Mouse (Mus musculus) myocyte (in vitro differentiated cells): Measurements from ENCODE around the gene Slc9a2. TPM values are rescaled to one million over a fixed set of nuclear protein-coding genes. Genes with fewer than 3 reads are reported as not detected.

Source experiments
- H3K27me3 ChIP-seq: one replicate; pipeline ENCODE4 v1.6.1; 2011; ENCODE audit not compliant: control insufficient read depth, insufficient read depth, insufficient read length
- H3K36me3 ChIP-seq: one replicate; pipeline ENCODE4 v1.6.1; 2011; ENCODE audit not compliant: control insufficient read depth, insufficient read depth
- H3K4me2 ChIP-seq: one replicate; pipeline ENCODE4 v1.6.1; 2011; ENCODE audit warnings: low read depth, control low read depth
- H3K4me3 ChIP-seq: one replicate; pipeline ENCODE4 v1.5.1; 2011; ENCODE audit warnings: mild to moderate bottlenecking, control low read depth, moderate library complexity
- H3K79me2 ChIP-seq: one replicate; pipeline ENCODE4 v1.6.1; 2011; ENCODE audit not compliant: control insufficient read depth, insufficient read depth
- H3ac ChIP-seq: one replicate; pipeline ENCODE4 v1.6.1; 2011; ENCODE audit not compliant: control insufficient read depth, insufficient read length
- CEBPB ChIP-seq: IDR thresholded peaks from 2 replicates; pipeline ENCODE4 v1.6.1; 2011; ENCODE audit warnings: mild to moderate bottlenecking, moderate library complexity; ENCODE audit not compliant: poor library complexity, insufficient read depth, severe bottlenecking
- E2F4 ChIP-seq: IDR thresholded peaks from one replicate; pipeline ENCODE4 v1.6.1; 2011; ENCODE audit warnings: mild to moderate bottlenecking, control low read depth, moderate library complexity; ENCODE audit not compliant: insufficient read depth
- MAX ChIP-seq: IDR thresholded peaks from one replicate; pipeline ENCODE4 v1.6.1; 2011; ENCODE audit warnings: low read depth, mild to moderate bottlenecking, control low read depth
- MYOD1 ChIP-seq, 3 experiments: IDR thresholded peaks; one replicate each; pipeline ENCODE4 v1.6.1; 2011; ENCODE audit warnings: control low read depth in 2 of 3, low read depth in 2 of 3, mild to moderate bottlenecking in 2 of 3, moderate library complexity in 1 of 3; ENCODE audit not compliant: insufficient read length in 2 of 3, control insufficient read depth in 1 of 3
- MYOG ChIP-seq, 3 experiments: IDR thresholded peaks; one replicate each; pipeline ENCODE4 v1.6.1; 2011; ENCODE audit warnings: control low read depth in 2 of 3, low read depth in 2 of 3, mild to moderate bottlenecking in 2 of 3; ENCODE audit not compliant: insufficient read length in 2 of 3, control insufficient read depth in 1 of 3, insufficient read depth in 1 of 3
- POLR2A ChIP-seq: IDR thresholded peaks from one replicate; pipeline ENCODE4 v1.6.1; 2011; ENCODE audit warnings: low read depth, mild to moderate bottlenecking, control low read depth, moderate library complexity; ENCODE audit not compliant: insufficient read length
- POLR2AphosphoS2 ChIP-seq: IDR thresholded peaks from one replicate; pipeline ENCODE4 v1.6.1; 2011; ENCODE audit warnings: low read depth, control low read depth; ENCODE audit not compliant: insufficient read length
- REST ChIP-seq: IDR thresholded peaks from one replicate; pipeline ENCODE4 v1.6.1; 2011; ENCODE audit warnings: mild to moderate bottlenecking, control low read depth, moderate library complexity; ENCODE audit not compliant: insufficient read depth, insufficient read length
- SRF ChIP-seq: IDR thresholded peaks from one replicate; pipeline ENCODE4 v1.6.1; 2011; ENCODE audit warnings: low read depth; ENCODE audit not compliant: control insufficient read depth, insufficient read length
- TCF12 ChIP-seq: IDR thresholded peaks from one replicate; pipeline ENCODE4 v1.6.1; 2011; ENCODE audit warnings: mild to moderate bottlenecking, control low read depth; ENCODE audit not compliant: poor library complexity, insufficient read depth, severe bottlenecking
- TCF3 ChIP-seq: IDR thresholded peaks from one replicate; pipeline ENCODE4 v1.6.1; 2011; ENCODE audit warnings: low read depth, control low read depth; ENCODE audit not compliant: insufficient read length
- USF1 ChIP-seq: IDR thresholded peaks from one replicate; pipeline ENCODE4 v1.6.1; 2011; ENCODE audit warnings: low read depth, mild to moderate bottlenecking, control low read depth, moderate library complexity
- polyA plus RNA-seq: library from polyadenylated mRNA; unstranded; fragments of >200 nt; fragmentation: generic; extraction: Trizol; gene quantifications from one replicate; pipeline ENCODE4 v1.2.1, GENCODE M21; 2012; ENCODE audit warnings: missing spikeins

Gene Slc9a2
- polyA plus RNA-seq, 1 experiment: 2.4 TPM

GRCm38 (mm10) chr1:40705099-40705498 lies 24.7 kb downstream of the Slc9a2 start:
- H3ac ChIP-seq: no peak overlapping the region
- no peaks in the 10 kb centered on the region for H3K27me3 ChIP-seq
- H3K79me2 ChIP-seq: no peaks in the 10 kb centered on the region
- no peak overlapping the region for H3K4me3 ChIP-seq
- H3K4me2 ChIP-seq: no peak overlapping the region
- no peak for TF ChIP-seq POLR2A
- TF ChIP-seq TCF3: no peak
- TF ChIP-seq CEBPB: no peak
- no peak for TF ChIP-seq USF1
- H3K36me3 ChIP-seq: no peaks in the 10 kb centered on the region

DNA sequence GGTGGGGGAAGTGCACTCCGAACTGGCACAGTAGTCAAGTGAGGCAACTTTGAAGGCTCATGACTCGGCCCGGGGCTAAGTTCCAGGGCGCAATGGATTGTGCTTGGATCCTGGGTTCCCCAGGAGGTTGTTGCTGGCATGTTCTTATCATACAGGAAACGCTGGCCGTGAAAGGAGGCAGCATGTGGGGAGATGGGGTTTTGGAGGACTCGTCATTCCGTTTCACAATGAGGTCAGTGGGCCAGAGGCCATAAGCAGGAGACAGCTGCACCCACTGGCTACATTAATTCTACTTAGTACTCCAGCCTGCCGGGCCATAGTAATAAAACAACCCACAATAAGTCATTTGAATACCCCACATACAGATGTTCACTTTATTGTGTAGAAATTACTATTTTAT lies 34.6 kb downstream of the Slc9a2 start:
- Histone ChIP-seq H3K4me3 (no peak overlapping the region), H3K79me2 (no peaks in the 10 kb centered on the region), H3K4me2 (peak overlapping the region; percentile 59), H3K27me3 (no peaks in the 10 kb centered on the region), H3ac (no peak overlapping the region), H3K36me3 (no peaks in the 10 kb centered on the region)
- TF ChIP-seq TCF12: no peak
- peak; percentile 72 to 94 (median 89) for TF ChIP-seq MYOD1 (IDR thresholded peaks at IDR 0.05; ENCODE audit: control insufficient read depth in 1 of 3, insufficient read length in 2 of 3, low read depth in 2 of 3)
- TF ChIP-seq CEBPB: peak; percentile 27; the same call in 1 of the 2 replicates
- peak; percentile 56 to 84 (median 82) for TF ChIP-seq MYOG (IDR thresholded peaks at IDR 0.05; ENCODE audit: control insufficient read depth in 1 of 3, insufficient read depth in 1 of 3, insufficient read length in 2 of 3, low read depth in 2 of 3)
- TF ChIP-seq POLR2AphosphoS2: no peak

DNA sequence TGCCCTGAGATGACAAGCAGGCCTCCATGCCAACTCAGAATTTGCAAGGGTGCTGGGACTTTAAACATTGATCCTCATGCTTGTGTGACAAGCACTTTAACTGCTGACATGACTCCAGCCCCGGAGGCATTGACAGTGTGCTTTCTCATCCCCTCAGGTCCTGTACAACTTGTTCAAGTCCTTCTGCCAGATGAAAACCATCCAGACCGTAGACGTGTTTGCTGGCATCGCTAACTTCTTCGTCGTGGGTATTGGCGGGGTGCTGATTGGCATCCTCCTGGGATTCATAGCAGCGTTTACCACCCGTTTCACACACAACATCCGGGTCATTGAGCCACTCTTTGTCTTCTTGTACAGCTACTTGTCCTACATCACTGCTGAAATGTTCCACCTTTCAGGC lies 45.7 kb downstream of the Slc9a2 start:
- H3ac ChIP-seq: no peak overlapping the region
- no peaks in the 10 kb centered on the region for H3K79me2 ChIP-seq
- TF ChIP-seq REST: no peak
- no peak for TF ChIP-seq SRF
- no peak for TF ChIP-seq E2F4
- no peak for TF ChIP-seq MYOD1 (IDR thresholded peaks at IDR 0.05; ENCODE audit: control insufficient read depth in 1 of 3, insufficient read length in 2 of 3, low read depth in 2 of 3)
- no peak for TF ChIP-seq POLR2AphosphoS2
- TF ChIP-seq TCF12: no peak
- no peak for TF ChIP-seq USF1
- no peak for TF ChIP-seq MYOG (IDR thresholded peaks at IDR 0.05; ENCODE audit: control insufficient read depth in 1 of 3, insufficient read depth in 1 of 3, insufficient read length in 2 of 3, low read depth in 2 of 3)
- no peaks in the 10 kb centered on the region for H3K36me3 ChIP-seq
- H3K4me3 ChIP-seq: no peak overlapping the region
- no peaks in the 10 kb centered on the region for H3K27me3 ChIP-seq
- H3K4me2 ChIP-seq: no peak overlapping the region

GRCm38 (mm10) chr1:40727404-40727803 lies 47.0 kb downstream of the Slc9a2 start:
- Histone ChIP-seq H3K36me3 (no peaks in the 10 kb centered on the region), H3K79me2 (no peaks in the 10 kb centered on the region), H3K4me2 (no peak overlapping the region), H3K4me3 (no peak overlapping the region), H3K27me3 (no peaks in the 10 kb centered on the region), H3ac (no peak overlapping the region)
- TF ChIP-seq TCF12 (no peak), E2F4 (no peak), SRF (no peak), POLR2A (no peak), CEBPB (no peak), TCF3 (no peak), MYOG (IDR thresholded peaks at IDR 0.05; ENCODE audit: control insufficient read depth in 1 of 3, insufficient read depth in 1 of 3, insufficient read length in 2 of 3, low read depth in 2 of 3) (no peak)

DNA sequence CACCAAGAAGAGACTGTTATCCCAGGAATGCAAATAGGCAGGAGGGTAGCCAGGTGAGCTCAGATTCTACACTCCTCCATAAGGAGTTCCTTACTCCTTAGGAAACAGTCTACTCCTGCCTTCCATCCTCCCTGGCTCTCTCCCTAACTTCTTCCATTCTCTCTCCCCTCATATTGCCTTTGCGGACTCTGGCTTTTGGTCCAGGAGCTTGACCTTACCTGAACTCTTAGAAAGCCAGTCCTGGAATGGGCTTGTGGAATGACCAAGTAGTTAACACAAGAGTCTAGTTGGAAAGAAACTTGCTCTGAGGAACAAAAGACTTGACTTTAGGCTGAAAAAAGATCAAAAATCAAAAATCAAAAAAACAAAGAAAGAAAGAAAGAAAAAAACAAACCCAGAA lies 48.3 kb downstream of the Slc9a2 start:
- Histone ChIP-seq H3ac (no peak overlapping the region), H3K4me3 (no peak overlapping the region), H3K27me3 (no peaks in the 10 kb centered on the region), H3K4me2 (no peak overlapping the region), H3K79me2 (no peaks in the 10 kb centered on the region), H3K36me3 (no peaks in the 10 kb centered on the region)
- TF ChIP-seq POLR2A: no peak
- TF ChIP-seq MYOG (IDR thresholded peaks at IDR 0.05; ENCODE audit: control insufficient read depth in 1 of 3, insufficient read depth in 1 of 3, insufficient read length in 2 of 3, low read depth in 2 of 3): no peak
- TF ChIP-seq TCF3: no peak
- TF ChIP-seq E2F4: no peak
- no peak for TF ChIP-seq USF1
- no peak for TF ChIP-seq CEBPB
- TF ChIP-seq POLR2AphosphoS2: no peak
- TF ChIP-seq MAX: no peak
- TF ChIP-seq REST: no peak
- no peak for TF ChIP-seq TCF12
- TF ChIP-seq MYOD1 (IDR thresholded peaks at IDR 0.05; ENCODE audit: control insufficient read depth in 1 of 3, insufficient read length in 2 of 3, low read depth in 2 of 3): no peak
